Mouse (Mus musculus) c-Kit-positive CD71-negative TER-119-negative erythroid progenitor cells, embryonic 14.5 days (primary cell): ENCODE data around the gene Tanc2.

ENCODE experiments used
- DNase-seq: peaks from one replicate; pipeline ENCODE4 v3.0.0-alpha.2; 2013; ENCODE audit warnings: low read depth

The Tanc2 gene

DNA sequence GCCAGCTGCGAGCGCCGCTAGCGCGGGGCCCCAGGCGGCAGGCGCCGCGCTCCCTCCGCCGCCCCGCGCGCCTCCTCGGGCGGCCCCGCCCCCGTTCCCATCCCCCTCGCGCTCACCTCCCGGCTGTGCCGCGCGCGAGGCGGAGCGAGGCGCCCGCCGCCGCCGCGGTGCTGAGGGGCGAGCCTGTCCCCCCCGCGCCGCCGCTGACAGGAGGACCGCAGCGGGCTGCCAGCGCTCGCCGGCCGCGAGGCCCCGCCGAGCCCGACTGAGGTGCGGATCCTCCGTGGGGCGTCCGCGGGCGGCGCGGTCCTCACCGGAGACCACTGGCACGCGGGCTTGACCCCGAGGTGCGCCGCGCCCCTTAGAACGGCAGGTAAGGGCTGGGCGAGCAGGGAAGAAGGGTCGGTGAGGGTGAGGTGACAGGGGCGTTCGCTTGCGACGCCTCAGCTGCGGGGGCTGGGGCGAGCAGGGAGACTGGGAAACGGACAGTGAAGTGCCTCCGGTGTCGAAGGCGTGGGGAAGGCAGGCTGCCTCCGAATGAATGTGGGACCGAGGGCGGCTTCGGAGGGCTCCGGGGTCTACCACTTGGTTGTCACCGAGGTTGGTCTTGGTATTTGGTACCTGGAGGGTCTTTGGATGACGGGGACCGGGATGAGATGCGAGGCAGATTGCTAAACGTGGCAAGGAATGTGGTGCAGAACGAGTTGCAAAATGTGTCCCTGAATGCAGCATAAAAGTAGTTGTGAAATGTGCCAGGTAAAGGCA is at the start of gene Tanc2:
Gene Tanc2 (plus strand): TSS at position 110 of the 765 bp plus-strand sequence.
- DNase-seq: no peak

GRCm38 (mm10) chr11:105540781-105541180 is 49.0 kb upstream of the Tanc2 start:
- no peak for DNase-seq

- DNase-seq: no peak
Observed at GRCm38 (mm10) chr11:105541366-105541765, 48.4 kb upstream of the Tanc2 start.

DNA sequence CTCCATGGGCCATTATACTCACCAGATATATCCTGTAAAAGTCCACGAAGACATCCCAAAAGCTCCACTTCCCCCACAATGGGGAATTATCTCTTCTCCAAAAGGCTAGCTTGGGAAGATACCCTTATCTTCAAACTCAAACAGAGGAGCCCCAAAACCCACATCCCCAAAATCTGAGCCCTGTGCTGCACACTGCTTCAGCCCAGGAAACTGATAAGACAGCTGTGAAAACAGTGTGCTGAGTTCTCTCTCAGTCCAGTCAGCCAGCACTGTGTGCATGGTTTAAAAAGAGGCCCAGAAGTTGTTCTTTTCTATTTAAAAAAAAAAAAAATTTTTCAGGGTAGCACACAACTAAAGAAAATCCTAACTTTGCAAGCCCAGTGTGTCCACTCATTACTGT is 47.7 kb upstream of the Tanc2 start:
- no peak for DNase-seq

GRCm38 (mm10) chr11:105545801-105546200 is 44.0 kb upstream of the Tanc2 start:
- DNase-seq: no peak

DNA sequence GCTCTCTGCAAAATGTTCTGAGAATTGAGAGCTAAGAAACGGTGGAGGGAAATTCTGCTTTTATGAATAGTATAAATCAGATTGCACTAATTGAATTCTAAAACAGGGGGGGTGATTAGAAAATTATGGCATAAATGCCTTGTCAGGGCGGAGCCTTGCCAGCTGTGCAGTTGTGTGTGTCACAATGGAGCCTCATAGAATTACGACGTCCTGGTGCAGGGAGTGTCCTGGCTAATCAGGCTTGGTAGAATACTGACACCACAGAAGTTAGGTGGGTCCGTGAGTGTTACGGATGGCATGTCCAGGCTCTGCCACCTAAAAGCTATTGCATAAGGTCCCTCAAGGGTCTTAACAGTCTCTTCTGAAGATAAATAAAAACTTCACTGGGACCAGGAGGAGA is 43.4 kb upstream of the Tanc2 start:
- DNase-seq: no peak

DNA sequence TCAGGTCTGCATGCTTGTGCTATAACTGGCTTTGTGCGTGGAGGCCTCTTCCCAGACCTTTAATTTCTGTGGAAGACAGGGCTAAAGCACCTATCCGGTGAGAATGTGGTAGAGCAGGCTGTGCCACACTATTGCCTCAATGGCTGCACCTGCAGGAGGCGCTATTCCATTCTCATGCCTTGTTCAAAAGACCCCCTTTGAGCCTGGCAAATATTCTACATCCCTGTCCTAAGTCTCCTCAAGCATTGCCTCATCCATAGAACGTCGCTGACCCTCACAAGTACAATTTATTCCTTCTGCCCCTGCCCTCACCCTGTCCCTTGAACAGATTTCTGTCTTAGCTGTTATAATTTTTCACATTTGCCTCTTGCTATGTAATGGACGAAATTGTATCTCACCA is 41.4 kb upstream of the Tanc2 start:
- DNase-seq: no peak

DNA sequence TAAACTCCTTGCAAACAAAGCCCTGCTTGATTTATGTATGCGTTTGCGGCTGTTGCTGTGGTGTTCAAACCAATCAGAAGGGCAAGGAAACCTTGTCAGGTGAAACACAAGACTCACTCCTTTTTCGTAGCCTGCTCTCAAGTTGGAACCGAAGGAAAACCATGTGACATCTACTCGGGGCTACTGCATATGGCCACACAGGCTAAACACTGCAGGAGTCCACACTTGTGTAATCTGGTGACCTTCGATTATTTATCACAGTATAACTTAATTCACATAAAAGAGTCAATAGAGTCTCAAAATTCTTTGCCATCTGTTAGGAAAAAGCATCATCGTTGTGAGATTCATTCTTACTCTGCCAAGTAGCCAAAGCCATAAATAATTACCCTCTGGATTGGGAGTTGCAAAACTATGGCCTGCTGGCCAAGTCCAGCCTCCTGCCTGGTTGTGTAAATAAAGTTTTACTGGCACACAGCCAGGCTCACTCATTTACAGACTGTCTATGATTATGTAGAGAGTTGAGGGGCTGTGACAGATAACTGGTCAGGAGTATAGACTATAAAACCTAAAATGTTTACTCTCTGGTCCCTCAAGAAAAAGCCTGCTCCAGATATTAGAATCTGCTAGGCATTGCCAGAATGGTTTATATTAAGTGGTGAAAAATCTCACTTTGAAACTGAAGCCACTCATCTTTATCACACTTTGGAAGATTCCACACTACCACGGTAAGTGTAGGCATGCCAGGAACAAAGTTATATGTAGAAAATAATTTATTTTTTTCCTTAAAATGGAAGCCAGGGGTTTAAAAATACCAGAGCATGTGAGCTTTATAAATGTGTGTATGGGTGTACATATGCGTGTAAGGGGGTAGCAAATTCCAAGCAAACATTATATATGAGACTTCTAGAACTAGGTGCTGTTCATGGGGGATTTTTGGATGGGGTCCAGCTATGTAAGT is 40.3 kb upstream of the Tanc2 start:
- no peak for DNase-seq

GRCm38 (mm10) chr11:105557285-105557684 is 32.5 kb upstream of the Tanc2 start:
- no peak for DNase-seq

DNA sequence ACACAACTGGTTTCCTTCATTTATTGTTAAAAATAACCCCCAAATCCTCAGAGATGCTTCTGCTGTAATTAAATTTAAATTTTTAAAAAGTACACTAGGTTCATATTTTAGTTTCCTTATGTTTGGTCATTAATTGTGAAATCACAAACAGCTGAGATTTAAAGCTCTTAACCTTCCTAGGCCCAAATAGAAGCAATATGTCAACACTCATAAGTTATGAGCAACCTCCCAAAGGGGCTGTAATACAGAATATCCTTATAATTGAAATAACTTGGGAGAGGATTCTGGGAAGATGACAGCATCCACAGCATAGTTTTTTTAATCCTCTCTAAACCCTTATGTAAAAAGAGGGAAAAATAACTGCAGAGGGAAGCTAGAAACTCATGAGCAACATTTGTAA is 31.7 kb upstream of the Tanc2 start:
- DNase-seq: no peak

DNA sequence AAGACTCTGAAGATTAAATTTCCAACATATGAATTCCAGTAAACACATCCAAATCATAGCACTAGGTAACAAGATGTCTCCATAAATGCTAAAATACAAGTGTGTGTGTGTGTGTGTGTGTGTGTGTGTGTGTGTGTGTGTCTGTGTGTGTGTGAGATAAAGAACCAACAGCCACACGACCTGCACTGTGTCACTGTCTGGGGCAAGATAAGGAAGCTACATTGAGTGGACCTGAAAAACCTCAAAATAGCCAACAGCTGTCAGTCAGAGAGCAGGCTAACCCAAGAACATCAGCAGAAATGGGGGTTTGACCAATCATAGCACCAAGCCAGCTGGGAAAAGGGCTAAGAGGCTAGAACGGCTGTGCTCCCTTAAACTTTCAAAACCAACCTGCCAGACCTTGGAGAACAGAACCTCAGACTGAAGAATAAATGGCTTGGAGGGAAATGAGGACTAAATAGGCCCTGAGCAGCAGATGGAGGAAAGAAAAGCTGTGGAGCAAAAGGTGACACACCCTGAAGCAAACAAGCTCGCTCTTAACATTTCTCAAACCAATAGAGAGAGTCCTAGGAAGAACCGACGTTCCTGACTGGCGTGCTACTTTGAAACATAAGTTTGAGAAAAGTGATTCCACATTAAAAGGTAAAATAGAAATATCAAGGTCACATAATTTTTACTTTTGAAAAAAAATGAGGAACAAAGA is 30.8 kb upstream of the Tanc2 start:
- DNase-seq: peak; percentile 7

- DNase-seq: no peak
Observed at GRCm38 (mm10) chr11:105563546-105563945, 26.2 kb upstream of the Tanc2 start.

- DNase-seq: no peak
Observed at GRCm38 (mm10) chr11:105567221-105567641, 22.6 kb upstream of the Tanc2 start.

DNA sequence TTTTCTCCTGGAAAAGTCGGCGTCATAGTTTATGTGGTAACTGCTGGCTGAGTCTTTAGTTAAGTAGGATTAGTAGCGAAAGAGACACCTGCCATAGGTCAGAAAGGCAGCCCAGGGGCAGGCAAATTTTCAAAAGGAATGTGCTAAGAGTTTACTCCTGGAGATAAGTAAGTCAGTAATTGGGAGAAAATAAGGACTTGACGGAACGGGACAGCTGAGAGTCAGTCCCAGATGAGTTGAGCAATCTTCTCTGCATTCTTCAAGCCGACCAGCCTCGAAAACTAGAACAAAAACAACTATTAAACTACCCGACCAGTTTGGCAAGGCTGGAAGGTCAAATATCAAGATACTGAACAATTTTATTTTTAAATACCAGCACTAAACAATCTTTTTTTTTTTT is 17.8 kb upstream of the Tanc2 start:
- no peak for DNase-seq

DNA sequence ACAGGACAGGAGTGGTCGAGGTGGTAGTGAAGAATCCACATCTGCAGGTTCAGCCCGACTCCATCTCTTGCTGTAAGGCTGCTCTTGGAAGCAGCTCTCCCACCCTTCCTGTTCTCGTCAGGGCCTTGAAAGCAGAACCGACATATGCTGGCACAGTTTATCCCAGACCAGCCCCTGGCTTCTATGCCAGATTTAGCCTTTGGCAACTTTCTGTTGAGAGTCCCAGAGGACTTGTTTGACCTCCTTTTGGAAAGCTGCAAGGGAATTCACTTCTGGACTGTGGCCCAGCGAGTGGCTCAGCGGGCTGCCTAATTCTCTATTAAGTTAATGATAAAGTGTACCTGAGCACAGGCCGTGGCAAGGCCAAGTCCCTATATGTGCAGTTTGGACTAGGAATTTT is 15.5 kb upstream of the Tanc2 start:
- DNase-seq: no peak

- DNase-seq: no peak
Observed at GRCm38 (mm10) chr11:105577211-105577610, 12.6 kb upstream of the Tanc2 start.

DNA sequence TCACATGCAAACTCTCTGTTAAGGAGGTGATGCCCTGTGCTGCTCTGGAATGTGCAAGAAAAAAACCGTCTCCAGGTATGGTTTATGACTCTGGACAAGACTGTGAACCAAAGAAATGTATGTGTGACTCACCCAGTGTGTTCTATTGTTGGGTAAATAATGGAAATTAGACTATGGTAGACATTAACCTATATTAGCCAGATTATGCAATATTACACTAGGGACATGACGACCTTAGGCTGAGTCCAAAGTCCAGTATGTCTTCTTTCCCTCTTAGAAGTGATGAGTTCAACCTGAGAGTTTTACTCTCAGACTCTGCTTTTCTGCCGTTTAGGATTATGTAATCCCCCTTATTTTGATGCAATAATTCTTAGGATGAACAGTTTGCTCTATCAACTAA is 7.8 kb upstream of the Tanc2 start:
- DNase-seq: no peak

GRCm38 (mm10) chr11:105589231-105589876 is 432 bp upstream of the Tanc2 start:
- peak; percentile 81 for DNase-seq

- DNase-seq: peak; percentile 40
Observed at GRCm38 (mm10) chr11:105591905-105592304, 2.1 kb downstream of the Tanc2 start.

DNA sequence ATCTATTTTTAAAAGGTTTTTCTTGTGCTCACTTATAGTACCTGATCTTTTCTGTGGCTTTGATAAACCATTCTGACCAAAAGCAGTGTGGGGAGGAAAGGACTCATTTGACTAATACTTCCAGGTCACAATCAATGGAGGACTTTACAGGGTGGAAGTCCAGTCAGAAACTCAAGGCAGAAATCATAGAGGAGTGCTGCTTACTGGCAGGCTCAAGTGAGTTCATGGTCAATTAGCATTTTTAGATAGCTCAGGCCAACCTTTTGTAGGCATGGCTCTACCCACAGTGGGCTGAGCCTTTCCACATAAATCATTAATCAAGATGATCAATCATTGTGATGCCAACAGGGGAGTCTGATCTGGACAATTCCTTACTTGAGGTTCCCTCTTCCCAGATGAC is 12.4 kb downstream of the Tanc2 start:
- no peak for DNase-seq

- DNase-seq: no peak
Observed at GRCm38 (mm10) chr11:105626201-105626600, 36.4 kb downstream of the Tanc2 start.

DNA sequence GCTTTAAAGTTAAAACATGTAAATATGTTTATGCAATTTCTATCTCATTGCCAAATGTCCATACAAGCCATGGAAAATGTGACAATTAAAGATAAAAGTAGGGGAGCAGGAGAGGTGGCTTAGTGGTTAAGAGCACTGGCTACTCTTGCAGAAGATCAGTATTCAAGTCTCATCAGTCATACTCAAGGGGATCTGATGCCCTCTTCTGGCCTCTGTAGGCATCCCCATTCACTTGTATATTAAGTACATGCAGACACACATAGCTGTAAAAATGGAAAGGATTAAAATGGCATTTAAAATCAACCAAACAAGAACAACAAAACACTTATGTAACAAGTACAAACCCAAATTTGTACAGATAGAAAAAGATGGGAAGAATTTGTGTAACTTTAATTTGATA is 54.2 kb downstream of the Tanc2 start:
- DNase-seq: peak; percentile 12
